Mouse (Mus musculus) hindbrain, embryonic 14.5 days (tissue): ENCODE data around the gene Kxd1. TPM values are rescaled to one million over a fixed set of nuclear protein-coding genes. Genes with fewer than 3 reads are reported as not detected.

Experiments used
- ATAC-seq: fragments of 200-750 bp; cut with Nextera tagmentation; 2 replicates; pipeline ENCODE4 v1.8.0; 2017; ENCODE audit warnings: moderate number of reproducible peaks, mild to moderate bottlenecking, moderate TSS enrichment, moderate library complexity; ENCODE audit not compliant: low FRiP score
- DNase-seq: peaks from one replicate; pipeline ENCODE4 v3.0.0-alpha.2; 2015; ENCODE audit warnings: low spot score
- H3K27ac ChIP-seq: fragments of 300-500 bp; sonication (generic); 2 replicates; pipeline ENCODE4 v1.5.1; 2014; ENCODE audit warnings: mild to moderate bottlenecking, moderate library complexity
- H3K27me3 ChIP-seq: fragments of 300-500 bp; sonication (generic); 2 replicates; pipeline ENCODE4 v1.6.1; 2014; ENCODE audit warnings: mild to moderate bottlenecking, low read length, mixed read lengths; ENCODE audit not compliant: control insufficient read depth, insufficient read depth
- H3K36me3 ChIP-seq: fragments of 300-500 bp; sonication (generic); replicated peaks from 2 replicates; pipeline ENCODE4 v1.6.1; 2014; ENCODE audit not compliant: control insufficient read depth, insufficient read depth
- H3K4me1 ChIP-seq: fragments of 300-500 bp; sonication (generic); replicated peaks from 2 replicates; pipeline ENCODE4 v1.6.1; 2014; ENCODE audit warnings: antibody characterized with exemption, low read length, mixed read lengths; ENCODE audit not compliant: control insufficient read depth, insufficient read depth
- H3K4me2 ChIP-seq: fragments of 300-500 bp; sonication (generic); replicated peaks from 2 replicates; pipeline ENCODE4 v1.6.1; 2014; ENCODE audit warnings: mild to moderate bottlenecking, moderate library complexity
- H3K4me3 ChIP-seq: fragments of 300-500 bp; sonication (generic); replicated peaks from 2 replicates; pipeline ENCODE4 v1.5.1; 2014; ENCODE audit warnings: mild to moderate bottlenecking, low read length
- H3K9ac ChIP-seq: fragments of 300-500 bp; sonication (generic); 2 replicates; pipeline ENCODE4 v1.6.1; 2014
- H3K9me3 ChIP-seq: fragments of 300-500 bp; sonication (generic); 2 replicates; pipeline ENCODE4 v1.6.1; 2016; ENCODE audit warnings: low read length; ENCODE audit not compliant: control insufficient read depth
- WGBS: fragments of 180-500 bp; shearing (Covaris S2); extraction: QIAGEN DNeasy Blood & Tissue Kit; methylation state at CpG from one replicate; pipeline ENCODE4 v1.1.7; 2014; 5-methylcytosine and 5-hydroxymethylcytosine counted together
- polyA plus RNA-seq: library from polyadenylated mRNA; unstranded; fragments of >200 nt; fragmentation: Nextera tagmentation; extraction: Ambion mirVana; gene quantifications from 2 replicates; pipeline ENCODE4 v1.2.1, GENCODE M21; 2014

Kxd1 gene
- polyA plus RNA-seq, 1 experiment from 2014 or later, result 46.5 TPM

- WGBS, result under 1% methylated on average over 58 of the region's 58 CpGs
Observed at GRCm38 (mm10) chr8:70539077-70539813, 11.5 kb upstream of the Kxd1 start, which contains the start of gene Ell. Ell (plus strand) TSS chr8:70539457.

GRCm38 (mm10) chr8:70538633-70539076 is 10.9 kb upstream of the Kxd1 start:
- peaks cover 34% of the 10 kb centered on the region for H3K36me3 ChIP-seq
- no peaks in the 10 kb centered on the region for H3K9me3 ChIP-seq
- H3K27ac ChIP-seq, result peak overlapping the region; percentile 88
- H3K27me3 ChIP-seq, result no peaks in the 10 kb centered on the region
- H3K4me2 ChIP-seq, result peak overlapping the region; percentile 93
- DNase-seq, result peak; percentile 100
- H3K4me1 ChIP-seq, result peaks cover 15% of the 10 kb centered on the region
- 0% methylated on average over 32 of the region's 32 CpGs for WGBS
- H3K9ac ChIP-seq, result peak overlapping the region; percentile 52
- H3K4me3 ChIP-seq, result peak overlapping the region; percentile 55
- peak; percentile 84 for ATAC-seq

More at GRCm38 (mm10) chr8:70539077-70539813, 11.5 kb upstream of the Kxd1 start, which contains the start of gene Ell:
- peak; percentile 88 for ATAC-seq
- peak within 1 kb of the TSS; percentile 88 for H3K27ac ChIP-seq
- H3K4me3 ChIP-seq, result peak within 1 kb of the TSS; percentile 55
- H3K9ac ChIP-seq, result peak within 1 kb of the TSS; percentile 72
- no peaks in the 10 kb centered on the region for H3K9me3 ChIP-seq
- H3K36me3 ChIP-seq, result peaks cover 28% of the 10 kb centered on the region
- no peaks in the 10 kb centered on the region for H3K27me3 ChIP-seq
- H3K4me1 ChIP-seq, result peaks cover 15% of the 10 kb centered on the region
- peak within 1 kb of the TSS; percentile 93 for H3K4me2 ChIP-seq
- DNase-seq, result peak; percentile 98

GRCm38 (mm10) chr8:70538024-70538579 is 10.3 kb upstream of the Kxd1 start:
- DNase-seq (no peak), ATAC-seq (no peak; the same call in 1 of the 2 replicates)
- H3K4me3 ChIP-seq, result peak overlapping the region; percentile 55
- H3K9ac ChIP-seq, result peak overlapping the region; percentile 40; the same call in 1 of the 2 replicates
- peak overlapping the region; percentile 88; the same call in 1 of the 2 replicates for H3K27ac ChIP-seq
- peaks cover 15% of the 10 kb centered on the region for H3K4me1 ChIP-seq
- H3K27me3 ChIP-seq, result no peaks in the 10 kb centered on the region
- H3K36me3 ChIP-seq, result peaks cover 39% of the 10 kb centered on the region
- peak overlapping the region; percentile 93 for H3K4me2 ChIP-seq
- WGBS, result 15% methylated on average over 24 of the region's 24 CpGs
- H3K9me3 ChIP-seq, result no peaks in the 10 kb centered on the region

DNA sequence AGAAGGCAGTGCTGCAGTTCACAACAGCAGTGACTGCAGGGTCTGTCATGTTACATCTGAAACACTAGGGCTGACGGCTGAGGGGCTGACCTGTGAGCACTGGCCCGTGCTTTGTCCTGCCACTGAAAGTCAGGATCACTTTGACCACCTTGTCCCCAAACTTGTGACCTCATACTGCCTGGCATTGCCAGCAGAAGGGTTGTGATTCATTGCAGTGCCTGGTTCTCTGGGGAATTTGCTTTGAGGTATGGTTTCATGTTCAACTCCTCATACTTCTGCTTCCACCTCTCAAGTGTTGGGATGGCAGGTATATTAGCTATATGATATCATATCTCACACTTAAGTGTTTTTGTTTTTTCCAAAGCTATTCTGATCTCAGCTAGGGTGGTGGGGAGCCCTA is 7.9 kb upstream of the Kxd1 start:
- peaks cover 7% of the 10 kb centered on the region for H3K4me1 ChIP-seq
- ATAC-seq, result no peak
- no peak overlapping the region for H3K4me2 ChIP-seq
- H3K27me3 ChIP-seq, result no peaks in the 10 kb centered on the region
- DNase-seq, result no peak
- 89% methylated on average over 2 of the region's 2 CpGs for WGBS
- H3K9me3 ChIP-seq, result no peaks in the 10 kb centered on the region
- no peak overlapping the region for H3K4me3 ChIP-seq
- peaks cover 63% of the 10 kb centered on the region for H3K36me3 ChIP-seq
- no peak overlapping the region for H3K9ac ChIP-seq
- no peak overlapping the region for H3K27ac ChIP-seq

- Histone ChIP-seq H3K9ac (no peak overlapping the region), H3K27ac (no peak overlapping the region), H3K4me1 (peaks cover 2% of the 10 kb centered on the region), H3K36me3 (peaks cover 67% of the 10 kb centered on the region), H3K4me3 (no peak overlapping the region), H3K4me2 (no peak overlapping the region), H3K9me3 (no peaks in the 10 kb centered on the region), H3K27me3 (no peaks in the 10 kb centered on the region)
- no peak for ATAC-seq
- DNase-seq, result no peak
- 95% methylated on average over 3 of the region's 3 CpGs for WGBS
Observed at GRCm38 (mm10) chr8:70535221-70535620, 7.5 kb upstream of the Kxd1 start.

GRCm38 (mm10) chr8:70534281-70534680 is 6.5 kb upstream of the Kxd1 start:
- Histone ChIP-seq H3K36me3 (peaks cover 72% of the 10 kb centered on the region), H3K4me1 (peaks cover 5% of the 10 kb centered on the region; the same call in 1 of the 2 replicates)

DNA sequence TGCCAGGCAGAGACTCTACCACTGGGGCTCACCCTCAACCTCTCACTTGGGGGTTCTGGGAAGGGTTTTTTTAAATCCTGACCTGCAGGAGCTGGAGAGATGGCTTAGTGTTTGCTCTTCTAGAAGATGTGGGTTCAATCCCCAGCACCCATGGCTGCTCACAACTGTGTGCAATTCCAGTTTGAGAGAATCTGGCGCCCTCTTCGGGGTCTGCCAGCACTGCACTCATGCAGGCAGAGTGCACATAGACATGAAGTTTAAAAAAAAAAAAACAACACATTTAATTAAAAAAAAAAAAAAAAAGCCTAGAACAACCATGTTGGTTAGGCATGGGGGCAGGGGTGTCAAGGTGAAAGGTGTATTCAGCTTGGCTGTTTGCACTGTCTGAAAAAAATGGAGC is 2.6 kb upstream of the Kxd1 start:
- Histone ChIP-seq H3K4me1 (peaks cover 22% of the 10 kb centered on the region), H3K9ac (no peak overlapping the region), H3K27me3 (no peaks in the 10 kb centered on the region), H3K36me3 (peaks cover 54% of the 10 kb centered on the region), H3K9me3 (no peaks in the 10 kb centered on the region), H3K27ac (no peak overlapping the region), H3K4me3 (no peak overlapping the region), H3K4me2 (no peak overlapping the region)
- WGBS, result 89% methylated on average over 2 of the region's 2 CpGs
- DNase-seq (no peak), ATAC-seq (no peak)

More at GRCm38 (mm10) chr8:70534281-70534680, 6.5 kb upstream of the Kxd1 start:
- H3K9ac ChIP-seq, result no peak overlapping the region
- no peak for ATAC-seq
- WGBS, result 95% methylated on average over 12 of the region's 12 CpGs
- H3K4me3 ChIP-seq, result no peak overlapping the region
- no peaks in the 10 kb centered on the region for H3K27me3 ChIP-seq
- no peak overlapping the region for H3K4me2 ChIP-seq
- H3K9me3 ChIP-seq, result no peaks in the 10 kb centered on the region
- no peak overlapping the region for H3K27ac ChIP-seq
- no peak for DNase-seq

DNA sequence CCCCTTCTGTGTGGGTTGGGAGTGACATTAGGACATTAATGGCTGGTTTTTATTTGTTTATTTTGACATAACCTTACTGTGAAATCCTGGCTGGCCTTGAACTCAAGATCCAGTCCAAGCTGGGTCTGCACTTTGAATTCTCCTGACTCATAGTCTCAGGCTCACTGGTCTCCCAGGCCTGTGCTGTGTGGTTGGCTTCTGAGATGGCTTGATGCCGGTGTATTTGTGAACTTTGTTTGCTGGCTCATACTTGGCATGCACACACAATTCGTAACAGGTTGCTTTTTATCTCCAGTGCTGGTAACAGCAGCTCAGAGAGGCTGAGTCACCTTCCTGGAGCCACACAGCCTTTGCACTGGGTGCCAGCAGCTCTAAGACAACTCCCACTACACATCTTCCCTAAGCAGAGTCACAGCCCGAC is 2.0 kb upstream of the Kxd1 start:
- Histone ChIP-seq H3K36me3 (peaks cover 49% of the 10 kb centered on the region), H3K9ac (no peak overlapping the region), H3K4me3 (no peak overlapping the region), H3K4me1 (peaks cover 22% of the 10 kb centered on the region), H3K4me2 (no peak overlapping the region), H3K27ac (no peak overlapping the region), H3K27me3 (no peaks in the 10 kb centered on the region), H3K9me3 (no peaks in the 10 kb centered on the region)
- no peak for DNase-seq
- WGBS, result 97% methylated on average over 3 of the region's 3 CpGs
- no peak for ATAC-seq

GRCm38 (mm10) chr8:70529299-70529698 is 1.5 kb upstream of the Kxd1 start:
- no peak for ATAC-seq
- H3K36me3 ChIP-seq, result peaks cover 45% of the 10 kb centered on the region
- no peak for DNase-seq
- H3K27me3 ChIP-seq, result no peaks in the 10 kb centered on the region
- WGBS, result 87% methylated on average over 5 of the region's 5 CpGs
- H3K9ac ChIP-seq, result no peak overlapping the region
- peaks cover 22% of the 10 kb centered on the region for H3K4me1 ChIP-seq
- H3K4me2 ChIP-seq, result no peak overlapping the region
- no peak overlapping the region for H3K4me3 ChIP-seq
- no peak overlapping the region for H3K27ac ChIP-seq
- no peaks in the 10 kb centered on the region for H3K9me3 ChIP-seq
